8 mouse cellular contexts compared by ENCODE assay signal in the genomic region with DNA sequence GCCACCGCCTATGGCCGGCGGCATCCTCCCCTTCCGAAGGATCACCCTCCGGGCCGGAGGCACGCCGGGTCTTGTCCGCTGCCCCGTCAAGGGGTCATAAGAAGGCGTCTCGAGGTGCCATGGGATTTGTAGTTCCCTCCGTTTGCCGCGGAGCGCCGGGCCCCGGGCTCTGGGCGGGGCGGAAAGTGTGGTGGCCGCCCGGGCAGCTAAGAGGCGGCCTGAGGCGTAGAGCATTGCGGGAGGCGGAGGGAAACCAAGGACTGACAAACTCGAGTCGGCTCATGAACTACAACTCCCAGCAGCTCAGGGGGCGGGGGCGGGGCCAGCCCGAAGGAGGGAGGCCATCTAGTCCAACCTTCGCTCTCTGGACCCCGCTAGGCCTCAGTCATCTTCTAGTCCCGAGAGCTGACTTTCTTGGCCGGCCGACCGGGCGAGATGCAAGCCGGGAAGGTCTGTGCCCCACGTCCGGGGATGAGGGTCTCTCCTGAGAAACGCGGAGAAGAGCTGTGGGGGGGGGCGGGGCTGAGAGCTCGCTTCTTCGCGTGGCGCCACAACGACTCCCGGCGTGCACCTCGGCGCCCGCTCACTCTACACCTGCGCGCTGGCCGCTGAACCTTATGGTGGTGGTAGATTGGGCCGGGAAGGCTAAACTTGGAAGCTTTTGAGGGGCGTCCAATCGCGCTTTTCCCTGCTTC. TPM values are rescaled to one million over a fixed set of nuclear protein-coding genes. Genes with fewer than 3 reads are reported as not detected.
A peak's percentile ranks its signal among the peaks of the same experiment; 100 is the strongest.
DNase-seq lines count a peak whose midpoint lies in the region; ATAC-seq lines count a peak whose summit lies in the region.

A gene (minus strand): TSS at position 574 of the 695 bp plus-strand sequence.

- H3K36me3 ChIP-seq in intestine, embryonic 14.5 days (ENCODE audit: control insufficient read depth, insufficient read depth, low read length) = no peaks in the 10 kb centered on the region

- H3K9me3 ChIP-seq in intestine, embryonic 14.5 days (ENCODE audit: control insufficient read depth, low read length) = peaks cover 6% of the 10 kb centered on the region; the same call in 1 of the 2 replicates

- peak within 1 kb of the TSS; percentile 92 for H3K27ac ChIP-seq in intestine, embryonic 14.5 days (ENCODE audit: low read depth)

- intact Hi-C loops in left cerebral cortex, postnatal 14 days (cut with DNase I) = no loop called here

- H3K4me1 ChIP-seq in intestine, embryonic 14.5 days (replicated peaks; ENCODE audit: control insufficient read depth, insufficient read depth, low read length) = peaks cover 5% of the 10 kb centered on the region; the same call in 1 of the 2 replicates

- no peaks in the 10 kb centered on the region for H3K27me3 ChIP-seq in intestine, embryonic 14.5 days (replicated peaks; ENCODE audit: control insufficient read depth, insufficient read depth, low read length)

- peak within 1 kb of the TSS; percentile 69 for H3K4me3 ChIP-seq in intestine, embryonic 14.5 days (ENCODE audit: low read depth, low read length)

- peak within 1 kb of the TSS; percentile 64 for H3K9ac ChIP-seq in intestine, embryonic 14.5 days (ENCODE audit: low read length)

- DNase-seq in adrenal gland, adult 18-20 months (ENCODE audit: low spot score in 2 of 2) = peak; percentile 81 to 84
- peak; percentile 95 for DNase-seq in embryo, embryonic 11 days
- peak; percentile 97 for DNase-seq in gastrocnemius, postnatal 25 days
- DNase-seq in intestine, embryonic 14.5 days (ENCODE audit: low spot score) = peak; percentile 95
- DNase-seq in left cerebral cortex, postnatal 14 days (ENCODE audit: low spot score in 2 of 2) = peak; percentile 90 to 94
- DNase-seq in mesoderm, embryonic 11.5 days (ENCODE audit: low read depth, low spot score) = peak; percentile 95
- DNase-seq in right cerebral cortex, postnatal 36 days (ENCODE audit: low spot score in 2 of 2) = peak; percentile 91 to 94
- DNase-seq in yolk sac, embryonic 10.5 days (ENCODE audit: low spot score) = peak; percentile 98

- WGBS in intestine, embryonic 14.5 days = under 1% methylated on average over 61 of the region's 61 CpGs

- peak within 1 kb of the TSS; percentile 83 for H3K4me2 ChIP-seq in intestine, embryonic 14.5 days (ENCODE audit: low read length)

- peak; percentile 98 for ATAC-seq in intestine, embryonic 14.5 days (replicated peaks; ENCODE audit: low FRiP score, low TSS enrichment, low read depth)

RNA-seq across cellular contexts. Expression of the gene that starts here (rescaled TPM):
- 10 to 100 TPM; 10.8 to 13.3 TPM for total RNA-seq in adrenal gland, adult 18-20 months (2021)
- total RNA-seq in gastrocnemius, postnatal 25 days (2021) = 1 to 10 TPM; 4.7 to 5.0 TPM
- 17.1 and 19.2 TPM in 2 replicates for polyA plus RNA-seq in intestine, embryonic 14.5 days (2014; fragmentation: Nextera tagmentation; extraction: Ambion mirVana)
- total RNA-seq in left cerebral cortex, postnatal 14 days (2021) = 10 to 100 TPM; 20.0 to 21.6 TPM

Comparison
In these comparisons a context has a peak if more than half of its experiments do, and no peak if none do; other contexts are left out.
1. Peak in every context shown above with its lines: DNase-seq, ATAC-seq, H3K4me3 ChIP-seq and H3K27ac ChIP-seq.